Mouse (Mus musculus): ENCODE results near the gene 9330159F19Rik.

DNA sequence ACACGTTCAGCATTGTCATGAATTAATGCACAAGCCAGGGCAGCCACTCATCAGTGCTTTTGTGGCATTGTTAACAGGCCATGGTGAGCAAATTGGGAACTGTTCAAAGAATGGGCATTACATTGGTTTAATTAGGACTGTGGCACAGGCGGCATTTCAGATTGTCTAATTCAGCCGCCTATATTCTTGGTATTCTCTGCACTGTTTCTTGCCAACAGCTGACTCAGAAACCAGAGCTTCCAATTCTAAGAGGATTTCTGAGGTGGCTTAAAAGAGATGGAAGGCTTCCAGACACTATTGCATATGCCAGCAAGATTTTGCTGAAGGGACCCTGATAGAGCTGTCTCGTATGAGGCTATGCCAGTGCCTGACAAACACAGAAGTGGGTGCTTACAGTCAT is 34.5 kb upstream of the 9330159F19Rik start:
- TF ChIP-seq POLR2A (IDR thresholded peaks at IDR 0.05; ENCODE audit: insufficient read depth, low read depth, low read length) (no peak), CTCF (IDR thresholded peaks at IDR 0.05; ENCODE audit: insufficient read depth, low read depth, low read length) (no peak)

Measured in olfactory bulb, adult 2 months (tissue).